Mouse (Mus musculus) cerebellum, postnatal 4 days (tissue): Measurements from ENCODE around the gene Samd3.

Experiments used
- DNase-seq, 2 experiments: peaks; one replicate each; pipeline ENCODE4 v3.0.0; 2022; ENCODE audit warnings: low spot score in 2 of 2, mixed read lengths in 1 of 2

Samd3 gene

GRCm38 (mm10) chr10:26303485-26303884 is 74.0 kb downstream of the Samd3 start:
- DNase-seq: no peak

- no peak for DNase-seq
These were observed 84.8 kb downstream of the Samd3 start for GRCm38 (mm10) chr10:26314327-26314726.

- DNase-seq: no peak
These were observed 91.2 kb downstream of the Samd3 start for GRCm38 (mm10) chr10:26320679-26321078.
